Mouse (Mus musculus): ENCODE results near the gene Dgkh.
"Not testable (repeated sequence)": the region's sequence is repeated elsewhere in the genome, so short reads cannot be mapped to it uniquely, and the experiment has no call there.

Dgkh gene

DNA sequence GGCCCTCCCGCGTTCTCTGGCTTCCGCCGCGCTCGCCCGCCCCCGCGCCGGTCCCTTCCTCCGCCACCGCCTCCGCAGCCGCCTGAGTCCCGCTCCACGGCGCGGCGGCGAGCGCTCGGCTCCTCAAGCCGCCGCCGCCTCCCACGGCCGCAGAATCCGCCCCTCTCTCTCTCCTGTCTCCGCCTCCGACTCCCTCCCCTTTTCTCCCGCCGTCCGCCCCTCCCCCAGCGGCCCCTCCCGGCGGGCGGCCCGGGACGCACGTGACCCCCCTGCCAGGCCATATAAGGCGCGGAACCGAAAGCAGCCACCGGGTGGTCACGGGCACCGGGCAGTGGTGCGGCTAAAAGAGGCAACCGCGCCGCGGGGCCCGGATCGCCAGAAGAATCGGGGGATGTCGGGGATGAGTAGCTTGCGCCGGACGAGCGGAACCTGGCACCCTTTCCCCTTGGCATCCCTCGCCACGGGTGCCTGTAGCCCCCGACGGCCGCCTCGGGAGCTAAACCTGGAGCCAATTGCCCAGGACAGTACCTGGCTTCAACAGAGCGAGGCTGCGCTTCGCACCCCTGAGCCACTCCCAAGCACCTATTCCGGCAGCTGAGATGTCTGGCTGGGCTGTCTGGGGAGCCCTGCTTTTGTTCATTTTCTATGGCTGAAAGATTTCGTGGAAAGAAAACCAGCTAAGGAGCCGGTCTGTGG lies at the start of gene Dgkh:
Gene Dgkh (minus strand): TSS at position 160 of the 696 bp plus-strand sequence.
- peak; percentile 90 for DNase-seq (ENCODE audit: extremely low spot score)

DNA sequence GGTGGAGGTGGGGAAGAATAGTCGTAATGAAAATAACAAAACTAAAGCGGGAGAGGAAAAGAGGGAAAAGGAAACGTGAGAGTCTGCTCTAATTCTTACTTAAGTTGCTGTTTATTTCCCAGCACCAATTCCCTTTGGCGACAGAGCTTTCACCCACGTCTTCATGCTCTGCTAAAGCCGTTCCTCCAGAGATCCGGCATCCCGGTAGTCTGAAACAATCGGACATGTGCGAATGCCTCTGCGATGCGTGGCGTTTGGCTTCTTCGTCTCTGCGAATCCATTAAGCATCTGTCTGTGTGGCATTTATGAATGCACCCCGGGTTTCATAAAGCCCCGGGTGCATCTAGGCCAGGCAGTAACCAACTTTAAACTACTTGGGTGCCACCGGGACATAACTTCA lies 44.6 kb upstream of the Dgkh start:
- no peak for DNase-seq (ENCODE audit: extremely low spot score)

DNA sequence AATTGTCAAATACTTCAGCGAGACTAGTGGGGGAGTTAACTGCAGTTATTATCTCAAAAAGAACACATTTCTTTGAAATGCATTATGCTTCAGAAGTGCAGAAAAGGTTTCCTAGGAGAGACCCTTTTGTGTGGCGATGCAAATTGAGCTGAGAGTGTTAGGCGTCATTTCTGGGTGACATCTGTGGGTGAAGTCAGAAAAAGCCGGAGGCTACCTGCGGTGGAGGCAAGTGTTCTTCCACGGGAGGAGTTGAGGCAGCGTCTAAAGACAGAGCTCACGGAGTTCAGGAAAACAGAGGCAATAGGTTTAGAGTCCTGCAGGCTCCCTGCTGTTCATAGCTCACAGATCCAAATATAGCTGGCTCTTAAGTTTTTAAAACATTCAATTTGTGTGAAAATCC lies 44.1 kb upstream of the Dgkh start:
- DNase-seq (ENCODE audit: extremely low spot score), result no peak

DNA sequence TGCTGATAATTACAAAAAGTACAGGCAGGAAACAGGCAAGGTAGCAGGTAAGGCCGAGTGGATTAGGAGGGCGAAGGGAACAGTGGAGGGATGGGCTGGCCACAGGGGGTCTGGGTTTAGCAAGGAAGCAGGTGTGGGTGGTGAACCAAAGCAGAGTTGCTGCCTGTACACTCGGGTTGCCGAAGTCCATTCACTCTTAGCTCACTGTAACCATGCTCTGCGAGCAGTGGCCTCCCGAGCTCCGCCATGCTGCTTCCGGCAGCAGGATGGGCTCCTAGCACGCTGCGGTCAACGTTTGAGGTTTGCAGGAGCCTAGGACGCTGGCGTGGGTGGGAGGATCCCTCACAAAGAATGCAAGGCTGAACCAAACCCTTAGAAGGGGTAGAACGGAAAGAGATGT lies 43.1 kb upstream of the Dgkh start:
- DNase-seq (ENCODE audit: extremely low spot score), result no peak

DNA sequence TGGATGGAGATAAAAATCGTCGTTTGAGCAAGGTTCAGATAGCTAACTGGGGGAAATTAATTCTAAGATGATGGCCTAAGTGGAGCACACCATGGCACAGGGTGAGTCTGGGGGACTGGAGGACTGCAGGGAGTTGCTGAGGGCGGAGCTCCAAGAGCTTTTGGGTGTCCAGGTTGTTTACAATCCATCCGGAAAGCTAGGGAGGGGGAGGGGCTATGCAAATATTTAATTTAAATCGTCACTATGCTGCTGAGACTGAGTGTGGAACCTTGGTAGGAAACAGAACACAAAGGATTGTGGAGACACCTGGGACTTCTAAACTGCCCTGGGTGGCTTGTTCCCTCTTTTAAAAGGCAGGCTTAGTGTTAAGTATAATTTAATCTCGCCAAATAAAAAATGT lies 42.6 kb upstream of the Dgkh start:
- DNase-seq (ENCODE audit: extremely low spot score), result no peak

DNA sequence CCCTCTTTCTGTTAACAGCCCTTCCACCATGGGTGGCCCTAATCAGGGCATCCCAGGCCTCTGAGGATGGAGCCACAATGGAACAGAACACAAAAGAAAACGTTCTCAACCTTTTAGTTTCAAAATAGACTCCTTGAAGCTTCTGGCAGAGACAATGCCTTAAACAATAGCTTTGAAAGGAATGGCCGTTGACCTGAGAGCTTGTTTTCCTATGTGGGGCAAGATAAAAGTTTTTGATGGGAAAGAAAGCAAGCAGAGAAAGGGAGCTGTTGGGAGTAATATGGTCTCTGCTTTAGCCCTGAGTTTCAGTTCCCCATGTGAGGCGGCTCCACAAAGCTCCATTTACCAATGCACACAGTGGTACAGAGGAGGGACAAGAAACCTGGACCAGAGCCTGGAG lies 37.9 kb upstream of the Dgkh start:
- no peak for DNase-seq (ENCODE audit: extremely low spot score)

DNA sequence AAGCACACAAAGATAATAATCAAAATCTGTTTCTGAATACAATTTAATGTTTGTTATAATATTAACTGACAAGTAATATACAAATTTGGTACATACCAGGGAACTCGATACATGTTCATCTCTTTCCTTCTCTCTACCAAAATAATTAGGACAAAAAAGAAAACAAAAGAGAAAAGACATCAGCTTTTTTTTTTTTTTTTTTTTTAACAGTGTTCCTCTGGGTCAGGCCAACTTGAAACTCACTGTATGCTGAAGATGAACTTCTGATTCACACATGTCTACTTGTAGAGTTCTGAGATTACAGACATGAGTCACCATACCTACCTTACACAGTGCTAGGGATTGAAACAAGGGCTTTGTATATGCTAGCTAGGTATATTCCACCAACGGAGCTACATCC lies 28.5 kb upstream of the Dgkh start:
- DNase-seq (ENCODE audit: extremely low spot score), result no peak

DNA sequence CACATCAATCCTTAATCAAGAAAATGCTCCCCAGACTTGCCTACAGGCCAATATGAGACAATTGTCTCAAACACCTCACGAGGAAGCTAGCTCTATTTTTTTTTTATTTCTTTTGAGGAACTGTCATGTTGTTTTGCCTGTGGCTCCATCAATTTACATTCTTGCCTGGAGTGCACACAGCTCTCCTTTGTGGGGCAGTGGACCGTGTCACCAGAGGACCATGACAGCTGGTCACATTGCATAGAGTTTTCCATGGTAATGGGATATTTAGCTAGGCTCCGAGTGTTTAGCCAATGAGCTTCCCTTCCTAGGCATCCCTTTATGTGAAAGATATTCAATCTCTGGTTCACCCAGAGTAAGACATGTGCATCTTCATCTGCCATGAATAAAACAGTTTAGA lies 26.9 kb upstream of the Dgkh start:
- no peak for DNase-seq (ENCODE audit: extremely low spot score)

DNA sequence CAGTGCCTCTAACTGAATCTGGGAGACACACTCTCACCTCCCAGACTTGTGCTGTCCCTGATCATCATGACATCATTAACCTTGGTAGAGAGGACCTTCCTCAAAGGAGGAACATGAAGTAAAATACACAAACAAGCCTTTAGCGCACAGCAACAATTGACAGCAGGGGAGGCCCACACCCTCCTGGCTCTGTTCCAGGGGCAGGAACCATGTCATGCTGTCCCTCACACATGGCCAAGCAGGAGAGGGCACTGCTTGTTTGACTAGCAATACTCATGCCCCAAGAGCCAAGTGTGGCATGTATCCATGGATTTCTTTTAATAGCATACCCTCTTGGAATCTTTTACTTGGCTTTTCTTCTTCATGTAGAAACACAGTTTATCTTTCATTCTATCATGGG lies 22.7 kb upstream of the Dgkh start:
- DNase-seq (ENCODE audit: extremely low spot score), result no peak

DNA sequence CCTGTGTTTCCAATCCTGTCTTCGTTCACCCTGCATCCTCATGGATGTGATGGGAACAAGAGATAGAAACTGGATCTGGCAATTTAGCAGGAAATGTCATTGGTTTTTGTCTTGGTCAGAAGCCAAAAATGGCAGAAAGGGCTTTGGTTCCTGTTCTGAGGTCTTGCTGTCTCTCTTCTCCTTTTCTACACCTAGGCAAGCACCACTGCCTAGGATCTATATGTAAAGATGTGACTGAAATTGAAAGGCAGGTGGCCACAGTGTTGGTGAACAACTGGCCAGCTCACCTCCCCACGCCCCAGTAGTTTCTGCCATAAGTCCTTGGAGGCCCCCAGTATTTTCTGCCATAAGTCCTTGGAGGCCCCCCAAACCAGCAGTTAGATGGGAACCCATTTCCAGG lies 16.1 kb upstream of the Dgkh start:
- DNase-seq (ENCODE audit: extremely low spot score), result no peak

DNA sequence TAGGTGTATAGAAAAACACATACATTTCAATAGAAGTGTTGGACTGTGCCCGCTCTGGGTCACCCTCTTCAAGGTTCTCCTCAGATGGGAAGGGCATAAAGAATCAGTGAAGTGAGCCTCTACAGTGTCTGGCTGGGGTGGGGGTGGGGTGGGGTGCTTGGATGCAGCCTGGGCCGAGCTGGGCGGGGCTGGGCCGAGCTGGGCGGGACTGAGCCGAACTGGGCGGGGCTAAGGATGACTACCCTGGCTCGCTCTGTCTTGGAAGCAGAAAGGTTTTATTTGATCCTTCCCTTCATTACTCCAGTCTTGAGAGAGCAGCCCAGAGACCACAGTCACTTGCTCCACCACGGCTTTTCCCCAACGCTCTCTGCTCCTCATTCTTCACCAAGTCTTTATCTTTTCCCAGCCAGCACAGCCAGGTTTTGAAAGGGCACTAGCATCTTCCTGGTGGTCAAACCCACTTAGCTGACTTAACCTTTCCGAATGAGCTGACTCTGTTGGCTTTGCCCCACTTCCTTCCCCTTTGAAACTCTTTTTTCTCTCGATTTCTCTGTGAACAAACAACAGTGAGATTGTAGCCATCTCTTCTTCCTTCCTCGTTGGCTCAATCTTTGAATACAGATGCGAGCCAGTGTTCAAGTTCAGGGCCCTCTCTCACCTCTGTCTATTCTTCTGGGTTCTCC lies 15.5 kb upstream of the Dgkh start:
- no peak for DNase-seq (ENCODE audit: extremely low spot score)

DNA sequence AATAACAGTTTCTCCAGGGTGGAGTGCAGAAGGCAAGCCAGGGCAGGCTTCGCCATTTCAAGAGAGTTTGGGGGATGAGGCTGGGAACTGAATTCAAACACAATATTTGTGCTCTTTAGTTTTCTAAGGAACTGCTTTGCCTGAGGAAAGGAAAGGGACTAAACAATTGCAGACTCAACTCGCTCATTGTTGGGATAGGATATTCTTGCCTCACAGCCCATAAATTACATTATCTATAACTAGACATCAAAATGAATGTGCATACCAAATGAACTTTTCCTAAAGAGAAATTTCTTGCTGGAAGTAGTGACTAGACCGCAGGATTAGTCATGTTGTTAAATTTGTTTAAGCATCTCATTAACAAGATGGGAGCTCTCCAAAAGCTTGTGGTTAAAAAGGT lies 14.9 kb upstream of the Dgkh start:
- no peak for DNase-seq (ENCODE audit: extremely low spot score)

DNA sequence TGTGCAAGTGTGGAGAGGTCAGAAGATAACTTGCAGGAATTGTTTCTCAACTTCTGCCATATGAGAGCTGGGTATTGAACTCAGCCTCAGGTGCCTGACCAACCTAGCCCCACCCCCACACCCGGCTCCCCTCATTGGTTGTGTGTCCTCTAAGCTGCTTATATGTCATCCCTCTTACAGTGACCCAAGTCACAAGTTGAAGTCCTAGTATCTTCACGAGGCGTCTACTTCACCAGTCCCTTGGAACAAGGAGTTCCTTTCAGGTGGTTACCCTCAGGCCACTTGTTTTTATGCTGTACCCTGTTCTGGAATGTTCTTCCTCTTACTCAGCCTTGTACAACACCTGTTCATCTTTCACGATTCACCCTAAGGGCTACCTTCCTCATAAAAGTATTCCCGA lies 2.0 kb upstream of the Dgkh start:
- no peak for DNase-seq (ENCODE audit: extremely low spot score)

DNA sequence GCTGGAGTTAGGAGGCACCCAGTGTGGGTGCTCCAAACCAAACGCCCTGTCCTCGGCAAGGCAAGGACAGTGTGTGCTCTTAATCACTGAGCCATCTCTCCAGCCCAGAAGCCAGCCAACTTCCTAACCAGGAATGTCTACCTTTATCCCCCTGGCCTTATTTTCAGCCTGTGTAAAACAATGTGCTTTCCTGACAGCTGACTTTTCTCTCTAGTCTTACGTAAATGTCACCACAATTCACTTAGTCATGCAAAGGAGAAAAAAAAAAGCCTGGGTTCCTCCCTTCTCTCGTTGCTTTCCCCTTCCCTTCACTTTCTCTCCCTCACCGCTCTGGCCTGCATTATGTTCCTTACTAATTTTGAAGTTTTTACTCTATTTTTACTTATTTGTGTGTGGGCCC lies 1.6 kb upstream of the Dgkh start:
- DNase-seq (ENCODE audit: extremely low spot score), result not testable (repeated sequence)

DNA sequence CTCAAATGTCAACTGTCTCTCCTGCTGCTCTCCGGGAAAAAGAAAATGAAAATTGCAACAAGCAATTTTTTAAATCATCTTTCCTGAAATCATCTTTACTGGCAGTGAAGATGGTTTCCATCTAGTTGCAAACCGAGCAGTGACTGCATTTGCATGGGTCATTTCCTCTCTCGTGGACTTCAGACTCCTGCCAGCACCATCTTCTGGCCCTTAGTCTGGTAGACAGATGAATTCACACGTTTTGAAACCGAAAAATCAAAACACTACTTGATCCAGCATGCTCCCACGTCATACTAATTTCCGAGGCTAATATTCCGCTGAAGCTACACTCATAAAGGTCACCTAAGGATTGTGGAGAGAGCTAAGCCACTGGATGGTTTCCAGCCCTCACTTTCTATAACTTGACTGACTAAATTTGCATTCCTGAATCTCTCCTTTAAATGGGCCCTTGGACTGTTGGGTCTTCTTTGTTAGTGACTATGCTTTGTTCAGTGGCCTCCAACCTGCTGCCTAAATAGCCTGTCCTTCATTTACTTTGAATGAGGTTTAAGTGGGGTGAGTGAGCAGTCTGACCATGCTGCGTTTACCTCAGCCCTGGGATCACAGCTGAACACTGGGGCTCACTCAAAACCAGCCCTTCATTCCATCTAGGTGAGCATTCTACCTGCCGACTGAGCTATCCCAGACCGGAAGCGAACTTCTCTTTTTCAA lies 945 bp upstream of the Dgkh start:
- peak; percentile 28 for DNase-seq (ENCODE audit: extremely low spot score)

DNA sequence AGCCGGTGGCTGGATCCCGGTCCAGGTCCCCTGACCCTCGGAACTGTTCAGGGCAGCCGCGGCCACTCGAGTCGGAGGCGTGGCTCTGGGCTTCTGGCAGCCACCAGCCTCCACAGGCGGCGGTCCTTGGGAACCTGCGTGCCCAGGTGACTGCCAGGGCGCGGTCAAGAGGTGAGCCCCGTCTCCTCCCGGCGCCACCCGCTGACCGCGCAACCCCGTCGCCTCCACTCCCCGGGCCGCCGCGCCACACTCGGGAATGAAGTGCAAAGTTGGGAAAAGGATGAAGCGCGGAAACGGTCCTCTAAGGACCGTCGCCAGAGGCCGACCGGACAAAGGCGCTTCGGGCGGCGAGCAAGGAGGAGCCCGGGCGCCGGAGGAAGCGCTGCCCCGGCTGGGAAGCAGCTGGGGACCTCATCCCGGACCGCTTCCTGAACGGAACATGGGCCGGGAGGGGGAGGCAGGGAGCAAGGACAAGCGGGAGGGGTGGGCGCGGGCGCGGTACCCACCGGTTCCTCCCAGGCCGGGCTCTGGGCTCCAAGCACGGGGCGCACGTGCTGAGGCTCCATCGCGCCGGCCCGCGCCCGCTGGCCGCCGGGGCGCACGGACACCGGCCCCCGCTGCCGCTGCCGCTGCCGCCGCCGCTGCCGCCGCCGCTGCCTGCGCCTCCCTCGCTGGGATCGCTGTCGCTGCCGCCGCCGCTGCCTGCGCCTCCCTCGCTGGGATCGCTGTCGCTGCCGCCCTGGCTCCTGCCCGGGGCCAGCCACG lies 542 bp downstream of the Dgkh start:
- peak; percentile 60 for DNase-seq (ENCODE audit: extremely low spot score)

DNA sequence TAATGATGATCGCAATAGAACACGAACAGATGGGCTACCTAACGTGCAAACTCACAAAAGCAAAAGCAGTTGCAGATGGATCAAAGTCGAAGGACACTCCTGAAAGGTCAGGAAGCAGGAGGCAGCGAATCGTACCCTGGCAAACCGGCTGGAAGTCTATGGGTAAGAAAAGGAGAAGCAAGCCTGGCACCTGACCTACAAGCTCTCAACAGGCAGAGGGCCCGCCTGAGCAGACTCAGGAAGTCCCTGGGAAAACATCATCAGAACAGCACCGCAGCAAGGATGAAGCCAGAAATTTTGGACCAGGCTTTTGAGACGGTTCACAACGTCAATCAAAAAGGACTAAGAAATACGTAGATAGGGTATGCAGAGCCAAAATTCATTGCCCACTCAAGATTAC lies 1.3 kb downstream of the Dgkh start:
- peak; percentile 18 for DNase-seq (ENCODE audit: extremely low spot score)

DNA sequence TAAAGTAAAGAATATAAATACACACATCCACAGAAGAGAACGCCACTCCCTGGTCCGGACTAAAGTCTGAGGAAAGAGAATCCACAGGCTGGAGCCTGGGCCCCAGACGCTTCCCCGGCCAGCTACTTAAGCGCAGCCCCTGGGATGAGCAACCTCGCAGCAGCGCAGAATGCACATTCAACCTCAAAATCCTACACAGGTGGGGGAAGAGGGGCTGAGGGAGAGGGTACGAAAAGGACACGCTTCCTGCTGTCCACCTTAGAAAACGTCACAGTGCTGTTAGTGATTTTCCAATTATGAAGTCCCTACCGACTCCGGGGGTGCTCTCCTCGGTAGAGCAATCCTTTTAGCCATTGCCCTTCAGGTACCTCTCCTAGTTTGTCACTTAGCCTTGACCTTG lies 6.6 kb downstream of the Dgkh start:
- DNase-seq (ENCODE audit: extremely low spot score), result no peak

DNA sequence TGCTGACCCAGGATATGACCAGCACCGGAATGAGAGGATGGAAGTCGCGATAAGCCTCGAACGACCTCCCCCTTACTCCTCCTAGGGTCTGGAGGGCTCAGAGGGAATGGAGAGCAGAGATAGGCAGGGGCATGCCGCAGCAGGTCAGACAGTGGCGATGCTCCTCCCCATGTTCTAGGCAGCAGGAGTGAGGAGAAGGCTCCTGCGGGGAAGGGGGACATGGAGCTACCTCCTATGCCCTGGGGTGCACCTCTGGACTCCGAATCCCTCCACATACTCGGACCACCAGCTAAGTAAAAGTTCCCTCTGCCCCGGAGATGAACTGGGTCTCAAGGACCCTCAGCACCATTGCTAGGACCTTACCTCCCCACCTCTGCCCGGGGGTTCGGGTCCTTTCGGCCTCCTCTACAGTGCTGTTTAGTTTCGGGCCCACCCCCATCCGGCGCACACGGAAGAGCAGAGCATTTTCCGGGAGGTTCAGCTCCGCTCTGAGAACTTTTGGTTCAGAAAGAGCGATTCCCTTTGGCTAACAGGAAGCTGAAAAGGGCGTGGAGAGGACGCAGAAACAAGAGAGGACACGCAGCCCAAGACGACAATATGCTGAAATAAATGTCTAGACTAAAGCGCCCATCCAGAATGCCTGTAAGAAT lies 7.1 kb downstream of the Dgkh start:
- no peak for DNase-seq (ENCODE audit: extremely low spot score)

DNA sequence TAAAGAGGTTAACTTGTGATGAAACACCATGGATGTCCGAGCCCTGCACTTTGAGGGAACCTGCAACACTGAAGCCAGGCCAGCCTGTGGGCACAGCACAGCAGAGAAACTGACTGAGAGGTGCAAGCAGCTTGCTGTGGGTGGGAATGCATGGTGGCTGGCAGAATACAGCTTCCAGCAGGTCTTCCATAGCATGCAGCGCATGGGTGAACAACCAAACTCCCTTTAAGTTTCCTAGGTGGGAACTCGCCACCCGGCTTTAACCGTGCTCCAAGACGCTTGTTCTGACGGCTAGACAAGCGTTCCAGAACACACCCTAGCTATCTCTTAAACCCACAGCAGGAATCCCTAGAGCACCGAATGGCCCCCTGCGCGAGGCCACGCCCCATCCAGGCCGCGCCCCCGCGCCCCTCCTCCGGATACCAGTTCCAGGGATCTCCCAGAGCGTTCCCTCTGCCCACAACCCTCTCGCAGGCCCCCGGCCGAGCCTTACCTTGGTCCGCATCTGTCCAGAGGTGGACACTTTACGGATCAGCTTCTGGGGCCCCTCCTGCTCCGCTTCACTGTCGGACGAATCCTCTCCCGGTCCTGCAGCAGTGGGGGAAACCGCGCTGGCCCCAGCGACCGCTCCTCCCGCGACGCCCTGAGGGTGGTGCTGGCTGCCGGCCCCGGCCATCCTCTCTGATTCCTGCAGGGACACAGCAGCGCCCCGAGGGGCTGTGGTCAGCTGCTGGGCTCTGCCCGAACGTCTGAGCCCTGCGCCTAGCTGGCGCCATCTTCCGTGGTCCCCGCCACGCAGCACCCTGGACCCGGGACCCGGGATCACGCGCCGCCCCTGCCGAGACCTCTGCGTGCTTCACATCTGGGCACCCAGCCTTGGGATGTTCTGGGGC lies 7.9 kb downstream of the Dgkh start:
- DNase-seq (ENCODE audit: extremely low spot score), result peak; percentile 82

DNA sequence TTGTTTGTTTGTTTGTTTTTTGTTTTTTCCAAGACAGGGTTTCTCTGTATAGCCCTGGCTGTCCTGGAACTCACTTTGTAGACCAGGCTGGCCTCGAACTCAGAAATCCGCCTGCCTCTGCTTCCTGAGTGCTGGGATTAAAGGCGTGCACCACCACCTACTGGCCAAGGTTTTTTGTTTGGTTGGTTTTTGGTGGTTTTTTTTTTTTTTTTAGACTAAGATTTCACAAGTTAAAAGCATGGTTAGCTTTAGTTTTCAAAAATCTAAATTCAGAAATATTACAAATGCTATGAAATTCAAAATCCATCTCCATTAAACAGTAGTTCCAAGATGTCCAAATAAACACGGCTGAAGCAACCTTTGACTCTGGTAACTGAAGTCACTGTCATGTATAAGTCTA lies 8.9 kb downstream of the Dgkh start:
- not testable (repeated sequence) for DNase-seq (ENCODE audit: extremely low spot score)

Data from embryo, embryonic 9.5 days (tissue).